Mouse (Mus musculus): Measurements from ENCODE around the gene Pfkm. TPM values are rescaled to one million over a fixed set of nuclear protein-coding genes. Genes with fewer than 3 reads are reported as not detected.

Gene Pfkm
- polyA plus RNA-seq, 1 experiment from 2014 or later: 53.4 TPM

DNA sequence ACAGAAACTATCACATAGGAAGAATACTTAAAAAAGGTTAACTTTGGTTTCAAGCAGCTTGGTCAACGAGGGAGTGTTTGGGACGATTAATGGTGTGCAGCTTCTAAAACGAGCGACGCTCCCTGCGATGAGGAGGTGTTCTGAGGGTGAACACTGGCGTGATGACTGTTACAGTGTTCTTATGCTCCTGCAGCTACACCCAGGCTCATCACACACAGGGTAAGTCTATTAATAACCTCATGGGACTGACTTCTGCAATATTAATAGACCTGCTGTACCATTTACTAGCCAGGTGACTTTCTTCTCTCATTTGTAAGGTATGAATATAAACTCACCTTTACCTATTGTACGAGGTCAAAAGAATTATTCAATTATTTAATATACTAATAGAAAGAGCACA lies 17.9 kb upstream of the Pfkm start:
- H3K4me1 ChIP-seq: no peaks in the 10 kb centered on the region
- no peak for ATAC-seq (ENCODE audit: low FRiP score)
- WGBS: 94% methylated on average over 8 of the region's 8 CpGs
- peaks cover 55% of the 10 kb centered on the region for H3K36me3 ChIP-seq
- no peak overlapping the region for H3K9ac ChIP-seq
- H3K4me2 ChIP-seq (replicated peaks): no peak overlapping the region
- H3K27me3 ChIP-seq: no peaks in the 10 kb centered on the region
- H3K9me3 ChIP-seq (replicated peaks): no peaks in the 10 kb centered on the region
- no peak overlapping the region for H3K27ac ChIP-seq
- H3K4me3 ChIP-seq: no peak overlapping the region

DNA sequence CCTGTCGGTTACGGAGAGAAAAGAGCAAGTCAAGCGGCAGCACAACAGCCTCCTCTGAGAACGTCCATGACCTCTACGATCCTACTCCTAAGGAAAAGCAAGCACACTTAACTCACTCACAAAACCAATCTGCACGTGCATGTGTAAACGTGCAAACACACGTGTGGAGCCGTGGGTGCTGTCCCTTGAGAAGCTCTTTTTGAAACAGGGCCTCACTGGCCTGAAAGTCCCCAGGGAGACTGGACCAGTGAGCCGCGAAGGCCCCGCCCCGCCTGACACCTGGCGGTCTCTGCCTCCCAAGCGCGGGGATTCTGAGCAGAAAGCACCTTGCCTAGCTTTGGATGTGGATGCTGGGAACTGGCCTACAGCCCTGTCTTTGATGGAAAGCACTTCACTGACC lies 17.4 kb upstream of the Pfkm start:
- no peak overlapping the region for H3K4me3 ChIP-seq
- H3K9ac ChIP-seq: no peak overlapping the region
- no peak overlapping the region for H3K27ac ChIP-seq
- ATAC-seq (ENCODE audit: low FRiP score): no peak
- no peak overlapping the region for H3K4me2 ChIP-seq (replicated peaks)
- H3K36me3 ChIP-seq: peaks cover 53% of the 10 kb centered on the region
- no peaks in the 10 kb centered on the region for H3K4me1 ChIP-seq
- 86% methylated on average over 16 of the region's 16 CpGs for WGBS
- no peaks in the 10 kb centered on the region for H3K27me3 ChIP-seq
- H3K9me3 ChIP-seq (replicated peaks): no peaks in the 10 kb centered on the region

DNA sequence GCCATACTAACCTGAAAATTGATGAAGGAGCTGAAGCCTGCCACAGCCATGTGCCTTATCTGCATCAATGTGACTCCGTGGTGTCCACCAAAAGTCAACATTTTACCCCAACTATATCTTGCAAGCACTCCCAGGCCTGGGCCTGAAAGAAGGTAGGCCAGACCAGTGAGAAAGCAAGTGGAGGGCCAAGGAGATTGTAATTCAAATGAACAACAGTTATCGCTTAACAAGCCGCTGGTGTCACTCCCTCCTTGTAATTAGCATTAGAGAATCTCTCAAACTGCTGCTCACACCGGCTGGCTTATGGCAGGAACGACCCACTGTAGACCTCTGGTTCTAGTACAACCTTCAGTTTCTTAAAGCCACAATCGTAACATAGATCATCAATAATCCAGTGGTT lies 15.5 kb upstream of the Pfkm start:
- Histone ChIP-seq H3K27me3 (no peaks in the 10 kb centered on the region), H3K27ac (no peak overlapping the region), H3K4me3 (no peak overlapping the region), H3K9ac (no peak overlapping the region), H3K9me3 (replicated peaks) (no peaks in the 10 kb centered on the region), H3K36me3 (peaks cover 51% of the 10 kb centered on the region), H3K4me2 (replicated peaks) (no peak overlapping the region), H3K4me1 (no peaks in the 10 kb centered on the region)
- 94% methylated on average over 6 of the region's 6 CpGs for WGBS
- ATAC-seq (ENCODE audit: low FRiP score): no peak

DNA sequence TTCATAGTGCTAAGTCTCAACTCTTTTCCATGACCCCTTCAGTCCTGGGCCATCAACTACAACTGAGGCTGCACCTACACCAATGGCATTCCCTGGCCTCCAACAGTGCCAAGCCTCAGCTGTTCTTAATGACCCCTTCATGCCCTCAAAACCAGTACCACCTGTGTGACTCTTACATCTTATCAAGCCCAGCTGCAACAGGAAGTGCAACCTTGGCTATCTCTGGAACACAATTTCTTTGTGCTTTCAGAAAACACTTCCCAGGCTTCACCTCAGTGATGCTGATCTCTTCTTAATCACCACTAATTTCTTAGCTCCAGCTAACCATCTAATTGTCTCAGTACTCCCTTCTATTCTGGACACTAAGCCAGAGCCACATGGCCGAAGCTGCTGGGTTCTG lies 3.5 kb upstream of the Pfkm start:
- Histone ChIP-seq H3K36me3 (peaks cover 19% of the 10 kb centered on the region), H3K9ac (no peak overlapping the region), H3K27me3 (no peaks in the 10 kb centered on the region), H3K4me2 (replicated peaks) (no peak overlapping the region), H3K4me1 (peaks cover 12% of the 10 kb centered on the region), H3K9me3 (replicated peaks) (no peaks in the 10 kb centered on the region), H3K27ac (no peak overlapping the region), H3K4me3 (no peak overlapping the region)
- no peak for ATAC-seq (ENCODE audit: low FRiP score)
- WGBS: 94% methylated on average over 1 of the region's 1 CpGs

DNA sequence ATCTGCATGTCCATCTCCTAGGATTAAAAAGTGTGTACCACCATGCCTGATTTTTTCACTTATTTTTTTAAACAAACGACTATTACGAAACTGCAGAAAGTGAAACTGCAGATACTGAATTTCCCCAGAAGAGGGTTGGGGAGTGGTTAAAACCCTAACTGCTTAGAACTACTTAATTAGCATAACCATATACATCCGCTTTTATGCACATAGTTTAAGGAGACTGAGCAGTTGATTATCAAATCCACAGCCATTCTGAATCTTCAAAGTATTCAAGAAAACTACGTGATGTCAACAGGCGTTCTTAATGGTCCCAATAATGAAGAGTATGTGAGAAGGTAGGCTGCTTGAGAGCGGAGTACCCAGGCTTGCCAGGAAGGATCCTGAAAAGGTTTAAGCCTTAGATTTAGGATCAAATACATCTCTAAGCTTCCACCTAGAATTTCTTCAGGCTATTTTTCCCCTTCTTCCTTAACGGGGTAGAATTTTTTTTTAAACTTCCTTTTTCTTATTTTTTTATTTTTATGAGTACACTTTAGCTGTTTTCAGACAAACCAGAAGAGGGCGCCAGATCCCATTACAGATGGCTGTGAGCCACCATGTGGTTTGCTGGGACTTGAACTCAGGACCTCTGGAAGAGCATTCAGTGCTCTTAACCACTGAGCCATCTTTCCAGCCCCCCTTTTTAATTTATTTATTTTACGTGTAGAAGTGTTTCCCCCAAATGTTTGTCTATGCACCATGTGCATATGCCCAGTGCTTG lies 2.8 kb upstream of the Pfkm start:
- Histone ChIP-seq H3K27ac (no peak overlapping the region), H3K4me1 (peaks cover 12% of the 10 kb centered on the region), H3K36me3 (peaks cover 14% of the 10 kb centered on the region), H3K4me2 (replicated peaks) (no peak overlapping the region), H3K4me3 (no peak overlapping the region), H3K27me3 (no peaks in the 10 kb centered on the region), H3K9me3 (replicated peaks) (no peaks in the 10 kb centered on the region), H3K9ac (no peak overlapping the region)
- no peak for ATAC-seq (ENCODE audit: low FRiP score)
- WGBS: 77% methylated on average over 9 of the region's 9 CpGs

DNA sequence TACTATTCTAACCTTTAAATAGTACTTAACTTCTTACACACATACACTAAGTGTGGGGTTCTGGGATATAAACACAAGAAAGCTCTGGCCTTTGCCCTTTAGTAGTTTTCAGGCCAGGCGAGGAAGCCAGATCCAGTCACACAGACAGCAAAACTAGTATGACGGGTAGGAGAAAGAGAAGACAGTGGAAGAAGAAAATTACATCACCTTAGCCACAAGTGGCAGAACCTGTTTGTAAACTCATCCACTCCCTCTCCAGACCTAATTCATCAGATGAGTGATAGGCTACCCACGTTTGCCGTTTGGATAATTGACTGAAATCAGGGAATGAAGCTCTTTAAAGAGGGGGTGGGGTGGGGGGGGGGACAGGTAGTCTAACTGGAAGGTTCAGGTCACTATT lies 548 bp upstream of the Pfkm start:
- Histone ChIP-seq H3K36me3 (peaks cover 4% of the 10 kb centered on the region; the same call in 1 of the 2 replicates), H3K27ac (no peak overlapping the region), H3K4me1 (peaks cover 12% of the 10 kb centered on the region), H3K4me2 (replicated peaks) (peak overlapping the region; percentile 71), H3K9me3 (replicated peaks) (no peaks in the 10 kb centered on the region), H3K27me3 (no peaks in the 10 kb centered on the region), H3K4me3 (peak overlapping the region; percentile 90), H3K9ac (peak overlapping the region; percentile 44; the same call in 1 of the 2 replicates)
- ATAC-seq (ENCODE audit: low FRiP score): no peak
- WGBS: 42% methylated on average over 4 of the region's 4 CpGs

DNA sequence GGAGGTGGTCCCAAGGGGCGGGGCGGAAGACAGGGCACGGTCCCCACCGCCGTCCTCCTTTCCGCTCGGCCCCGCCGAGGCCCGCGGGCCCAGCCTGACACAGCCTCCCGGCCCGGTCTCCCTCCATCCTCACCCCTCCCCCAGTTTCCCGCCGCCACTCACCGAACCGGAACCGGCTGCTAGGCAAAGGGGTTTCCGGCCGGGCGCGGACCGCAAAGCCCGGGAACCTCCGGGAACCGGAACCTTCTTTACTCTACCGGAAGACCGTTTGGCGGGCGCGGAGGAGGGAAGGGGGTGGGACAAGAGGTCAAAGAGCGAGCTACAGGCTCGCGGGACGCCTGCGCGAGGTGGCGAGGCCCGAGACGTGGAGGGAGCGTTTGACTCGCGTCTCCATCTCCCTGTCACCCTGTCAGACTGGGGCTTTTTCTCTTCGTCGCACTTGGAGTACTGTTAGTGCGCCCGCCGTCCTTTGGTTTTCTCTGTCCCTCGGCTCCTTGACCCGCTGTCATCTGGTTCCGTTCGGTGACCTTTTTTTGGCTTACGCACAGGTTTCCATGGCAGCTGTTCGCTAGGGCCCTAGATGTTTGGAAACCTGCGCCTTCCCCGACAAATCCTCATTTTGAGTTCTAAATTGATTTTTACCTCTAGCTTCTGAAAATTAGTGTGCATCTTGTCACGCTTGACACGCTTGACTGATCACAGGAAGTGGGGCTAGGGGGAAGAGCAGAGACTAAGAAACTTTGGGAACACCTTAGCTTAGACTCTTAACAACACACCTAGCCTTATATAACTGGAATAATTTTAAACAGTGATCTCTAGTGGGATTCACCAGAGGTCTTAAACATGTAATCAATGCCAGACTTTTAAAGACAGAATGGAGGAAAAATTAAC lies 977 bp downstream of the Pfkm start, which contains the start of gene Senp1:
Gene Senp1, minus strand, starts transcription at position 624 of the 891 bp plus-strand sequence.
- Histone ChIP-seq H3K9ac (peak within 1 kb of the TSS; percentile 88), H3K27me3 (no peaks in the 10 kb centered on the region), H3K27ac (peak within 1 kb of the TSS; percentile 93), H3K4me1 (peaks cover 12% of the 10 kb centered on the region), H3K4me2 (replicated peaks) (peak within 1 kb of the TSS; percentile 71), H3K4me3 (peak within 1 kb of the TSS; percentile 90), H3K9me3 (replicated peaks) (no peaks in the 10 kb centered on the region), H3K36me3 (no peaks in the 10 kb centered on the region)
- ATAC-seq (ENCODE audit: low FRiP score): peak; percentile 90
- under 1% methylated on average over 50 of the region's 58 CpGs for WGBS

DNA sequence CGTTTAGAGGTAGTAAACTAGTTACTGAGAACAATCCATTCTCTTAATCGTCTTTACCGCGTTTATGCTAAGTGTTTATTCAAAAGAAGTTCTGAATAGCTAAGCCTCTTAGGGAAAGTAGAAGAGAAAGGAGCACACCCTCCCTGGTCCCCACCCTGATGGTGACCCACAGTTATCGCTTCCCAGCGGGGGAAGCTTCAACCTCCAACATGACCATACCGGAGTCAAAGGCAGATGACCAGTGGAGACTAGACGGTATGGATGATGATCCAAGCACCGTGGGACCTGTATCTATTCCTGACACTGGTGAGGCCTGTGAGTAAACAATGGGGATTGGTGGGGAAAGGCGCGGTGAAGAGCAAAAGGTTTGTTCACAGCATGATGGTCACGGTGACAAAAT lies 2.5 kb downstream of the Pfkm start:
- no peak for ATAC-seq (ENCODE audit: low FRiP score)
- WGBS: 90% methylated on average over 12 of the region's 12 CpGs
- no peaks in the 10 kb centered on the region for H3K27me3 ChIP-seq
- H3K36me3 ChIP-seq: no peaks in the 10 kb centered on the region
- peaks cover 12% of the 10 kb centered on the region for H3K4me1 ChIP-seq
- no peaks in the 10 kb centered on the region for H3K9me3 ChIP-seq (replicated peaks)
- no peak overlapping the region for H3K4me2 ChIP-seq (replicated peaks)
- H3K9ac ChIP-seq: no peak overlapping the region
- no peak overlapping the region for H3K4me3 ChIP-seq
- H3K27ac ChIP-seq: no peak overlapping the region

DNA sequence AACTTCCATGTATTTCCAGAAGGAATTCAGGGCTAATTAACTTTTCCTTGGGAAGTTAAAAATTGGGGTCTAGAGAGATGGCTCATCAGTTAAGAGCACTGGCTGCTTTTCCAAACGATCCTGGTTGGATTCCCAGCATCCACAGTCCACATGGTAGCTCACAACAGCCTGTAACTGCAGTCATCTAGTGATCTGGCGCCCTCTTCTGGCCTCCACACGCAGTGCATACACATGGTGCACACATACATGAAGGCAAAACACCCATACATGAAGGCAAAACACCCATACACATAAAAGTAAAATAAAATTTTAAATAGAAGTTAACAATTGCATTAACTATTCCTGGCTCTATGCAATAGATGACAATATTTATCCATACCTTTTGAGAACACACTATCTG lies 4.6 kb downstream of the Pfkm start:
- 49% methylated on average over 3 of the region's 3 CpGs for WGBS
- H3K36me3 ChIP-seq: no peaks in the 10 kb centered on the region
- no peak overlapping the region for H3K4me2 ChIP-seq (replicated peaks)
- H3K4me3 ChIP-seq: no peak overlapping the region
- ATAC-seq (ENCODE audit: low FRiP score): no peak
- no peaks in the 10 kb centered on the region for H3K27me3 ChIP-seq
- no peak overlapping the region for H3K27ac ChIP-seq
- peaks cover 5% of the 10 kb centered on the region for H3K4me1 ChIP-seq
- H3K9me3 ChIP-seq (replicated peaks): no peaks in the 10 kb centered on the region
- H3K9ac ChIP-seq: no peak overlapping the region

DNA sequence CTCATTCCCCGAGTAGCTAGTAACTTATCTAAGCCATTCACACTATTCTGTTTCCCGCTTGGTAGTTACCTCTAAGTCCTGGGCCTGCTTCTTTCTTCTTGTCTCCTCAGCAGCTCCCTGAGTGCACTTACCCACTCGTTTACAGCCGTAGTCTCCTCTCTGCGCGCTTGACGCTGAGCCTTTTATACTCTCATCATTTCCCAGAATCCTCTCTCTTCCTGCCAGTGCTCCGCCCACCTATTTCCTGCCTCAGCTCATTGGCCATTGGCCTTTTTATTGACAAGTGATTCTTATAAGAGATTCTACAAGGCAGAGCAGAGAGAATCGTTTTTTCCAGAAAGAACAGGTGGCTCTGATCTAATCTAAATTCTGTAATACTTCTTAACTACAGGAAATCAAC lies 6.1 kb downstream of the Pfkm start:
- WGBS: 88% methylated on average over 9 of the region's 9 CpGs

DNA sequence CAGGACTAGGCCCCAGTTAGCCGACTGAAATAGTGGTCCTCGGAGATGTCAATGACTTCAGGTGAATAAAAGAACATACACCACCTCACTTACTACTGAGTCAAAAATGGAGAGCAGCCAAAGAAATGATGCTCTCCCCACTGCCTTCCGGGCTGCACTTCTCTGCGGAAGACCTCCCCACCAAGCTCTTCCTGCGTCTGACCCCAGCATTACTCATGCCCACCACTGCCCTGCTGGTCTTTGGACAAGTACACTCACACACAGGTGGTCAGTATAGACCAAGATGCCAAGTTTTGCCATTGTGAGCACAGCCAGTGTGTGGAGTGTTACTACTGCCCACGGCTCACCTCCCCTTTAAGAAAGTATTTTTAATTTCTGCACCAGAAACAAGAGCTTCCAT lies 10.0 kb downstream of the Pfkm start:
- H3K9me3 ChIP-seq (replicated peaks): no peaks in the 10 kb centered on the region
- no peak overlapping the region for H3K9ac ChIP-seq
- H3K27me3 ChIP-seq: 0 out of 2 replicates have a peak, but pooled peaks cover 4% of the 10 kb centered on the region
- no peak overlapping the region for H3K27ac ChIP-seq
- H3K4me2 ChIP-seq (replicated peaks): no peak overlapping the region
- no peaks in the 10 kb centered on the region for H3K36me3 ChIP-seq
- no peaks in the 10 kb centered on the region for H3K4me1 ChIP-seq
- no peak overlapping the region for H3K4me3 ChIP-seq
- 95% methylated on average over 6 of the region's 6 CpGs for WGBS
- ATAC-seq (ENCODE audit: low FRiP score): no peak

More for the DNA sequence above, 6.1 kb downstream of the Pfkm start:
- Histone ChIP-seq H3K36me3 (no peaks in the 10 kb centered on the region), H3K9me3 (replicated peaks) (no peaks in the 10 kb centered on the region), H3K27me3 (no peaks in the 10 kb centered on the region), H3K9ac (no peak overlapping the region), H3K4me1 (no peaks in the 10 kb centered on the region), H3K4me3 (no peak overlapping the region), H3K4me2 (replicated peaks) (no peak overlapping the region), H3K27ac (no peak overlapping the region)
- no peak for ATAC-seq (ENCODE audit: low FRiP score)

DNA sequence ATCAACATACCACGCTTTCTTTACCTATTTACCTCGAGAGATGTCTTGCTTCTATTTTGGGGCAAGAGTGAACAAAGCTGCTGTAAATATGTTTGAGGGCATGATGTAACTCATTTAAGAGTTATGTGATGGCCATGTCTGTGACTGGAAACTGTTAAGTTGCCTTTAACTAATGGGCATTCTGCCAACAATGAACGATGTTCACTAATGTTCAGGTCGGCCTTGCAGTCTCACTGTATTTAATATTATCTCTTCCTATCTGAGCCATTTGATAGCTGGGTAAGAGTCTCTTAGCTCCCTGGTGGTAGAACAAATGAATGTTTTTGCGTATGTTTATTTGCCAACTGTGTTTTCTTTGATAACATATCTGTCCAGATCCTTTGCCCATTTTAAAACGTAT lies 14.1 kb downstream of the Pfkm start:
- peaks cover 17% of the 10 kb centered on the region for H3K4me1 ChIP-seq
- H3K27ac ChIP-seq: no peak overlapping the region
- H3K9me3 ChIP-seq (replicated peaks): no peaks in the 10 kb centered on the region
- WGBS: 90% methylated on average over 6 of the region's 6 CpGs
- 0 out of 2 replicates have a peak, but pooled peaks cover 4% of the 10 kb centered on the region for H3K27me3 ChIP-seq
- ATAC-seq (ENCODE audit: low FRiP score): no peak
- no peak overlapping the region for H3K9ac ChIP-seq
- no peaks in the 10 kb centered on the region for H3K36me3 ChIP-seq
- H3K4me3 ChIP-seq: no peak overlapping the region
- H3K4me2 ChIP-seq (replicated peaks): no peak overlapping the region
